Mouse (Mus musculus): ENCODE data around the gene Sass6. TPM values are rescaled to one million over a fixed set of nuclear protein-coding genes. Genes with fewer than 3 reads are reported as not detected.

Gene Sass6
- polyA plus RNA-seq, 1 experiment from 2014 or later, result 30.5 TPM

- H3K4me1 ChIP-seq (ENCODE audit: insufficient read depth), result no peaks in the 10 kb centered on the region
- no peaks in the 10 kb centered on the region for H3K9me3 ChIP-seq (ENCODE audit: low read depth, low read length)
- 76% methylated on average over 9 of the region's 9 CpGs for WGBS
- peaks cover 18% of the 10 kb centered on the region; the same call in 1 of the 2 replicates for H3K36me3 ChIP-seq (ENCODE audit: insufficient read depth)
- no peak overlapping the region for H3K4me2 ChIP-seq
- H3K27me3 ChIP-seq (ENCODE audit: insufficient read depth, low read length), result no peaks in the 10 kb centered on the region
- no peak overlapping the region for H3K27ac ChIP-seq (ENCODE audit: low read depth)
- no peak for TF ChIP-seq CTCF (IDR thresholded peaks at IDR 0.05; ENCODE audit: low read depth)
- no peak for ATAC-seq (ENCODE audit: insufficient read depth)
- DNase-seq, result no peak
- H3K4me3 ChIP-seq (ENCODE audit: low read depth, low read length), result no peak overlapping the region
- no peak overlapping the region for H3K9ac ChIP-seq
These were observed 9.8 kb downstream of the Sass6 start for GRCm38 (mm10) chr3:116604570-116604969.

GRCm38 (mm10) chr3:116614295-116614892 lies 19.6 kb downstream of the Sass6 start, which contains the start of gene Trmt13:
Gene Trmt13 (minus strand): TSS chr3:116614587.
- H3K9me3 ChIP-seq (ENCODE audit: low read depth, low read length), result no peaks in the 10 kb centered on the region
- ATAC-seq (ENCODE audit: insufficient read depth) (peak; percentile 60), DNase-seq (peak; percentile 22)
- no peak within 1 kb of the TSS for H3K27ac ChIP-seq (ENCODE audit: low read depth)
- H3K27me3 ChIP-seq (ENCODE audit: insufficient read depth, low read length), result no peaks in the 10 kb centered on the region
- H3K36me3 ChIP-seq (ENCODE audit: insufficient read depth), result peaks cover 53% of the 10 kb centered on the region
- WGBS, result 57% methylated on average over 10 of the region's 10 CpGs
- H3K4me3 ChIP-seq (ENCODE audit: low read depth, low read length), result no peak within 1 kb of the TSS
- H3K4me2 ChIP-seq, result no peak within 1 kb of the TSS
- no peaks in the 10 kb centered on the region for H3K4me1 ChIP-seq (ENCODE audit: insufficient read depth)
- no peak for TF ChIP-seq CTCF (IDR thresholded peaks at IDR 0.05; ENCODE audit: low read depth)
- H3K9ac ChIP-seq, result no peak within 1 kb of the TSS

GRCm38 (mm10) chr3:116615318-116616068 lies 20.7 kb downstream of the Sass6 start:
- Histone ChIP-seq H3K9ac (no peak overlapping the region), H3K4me1 (ENCODE audit: insufficient read depth) (no peaks in the 10 kb centered on the region), H3K4me2 (no peak overlapping the region), H3K9me3 (ENCODE audit: low read depth, low read length) (no peaks in the 10 kb centered on the region), H3K36me3 (ENCODE audit: insufficient read depth) (peaks cover 56% of the 10 kb centered on the region), H3K27ac (ENCODE audit: low read depth) (no peak overlapping the region), H3K4me3 (ENCODE audit: low read depth, low read length) (no peak overlapping the region), H3K27me3 (ENCODE audit: insufficient read depth, low read length) (no peaks in the 10 kb centered on the region)
- WGBS, result 84% methylated on average over 8 of the region's 8 CpGs
- no peak for DNase-seq
- no peak for TF ChIP-seq CTCF (IDR thresholded peaks at IDR 0.05; ENCODE audit: low read depth)
- ATAC-seq (ENCODE audit: insufficient read depth), result no peak

- ATAC-seq (ENCODE audit: insufficient read depth), result no peak
These were observed 24.1 kb downstream of the Sass6 start for GRCm38 (mm10) chr3:116618855-116619254.

GRCm38 (mm10) chr3:116620636-116621370 lies 26.0 kb downstream of the Sass6 start:
- Histone ChIP-seq H3K4me1 (ENCODE audit: insufficient read depth) (no peaks in the 10 kb centered on the region), H3K36me3 (ENCODE audit: insufficient read depth) (peaks cover 50% of the 10 kb centered on the region), H3K4me3 (ENCODE audit: low read depth, low read length) (no peak overlapping the region), H3K27ac (ENCODE audit: low read depth) (no peak overlapping the region), H3K9me3 (ENCODE audit: low read depth, low read length) (no peaks in the 10 kb centered on the region), H3K9ac (no peak overlapping the region), H3K4me2 (no peak overlapping the region), H3K27me3 (ENCODE audit: insufficient read depth, low read length) (no peaks in the 10 kb centered on the region)
- no peak for ATAC-seq (ENCODE audit: insufficient read depth)
- no peak for TF ChIP-seq CTCF (IDR thresholded peaks at IDR 0.05; ENCODE audit: low read depth)
- DNase-seq, result no peak
- 88% methylated on average over 7 of the region's 7 CpGs for WGBS

More at GRCm38 (mm10) chr3:116618855-116619254, 24.1 kb downstream of the Sass6 start:
- no peaks in the 10 kb centered on the region for H3K9me3 ChIP-seq (ENCODE audit: low read depth, low read length)
- no peak overlapping the region for H3K4me3 ChIP-seq (ENCODE audit: low read depth, low read length)
- no peaks in the 10 kb centered on the region for H3K4me1 ChIP-seq (ENCODE audit: insufficient read depth)
- TF ChIP-seq CTCF (IDR thresholded peaks at IDR 0.05; ENCODE audit: low read depth), result no peak
- peaks cover 66% of the 10 kb centered on the region for H3K36me3 ChIP-seq (ENCODE audit: insufficient read depth)
- 67% methylated on average over 6 of the region's 6 CpGs for WGBS
- no peaks in the 10 kb centered on the region for H3K27me3 ChIP-seq (ENCODE audit: insufficient read depth, low read length)
- no peak overlapping the region for H3K27ac ChIP-seq (ENCODE audit: low read depth)
- DNase-seq, result no peak
- no peak overlapping the region for H3K4me2 ChIP-seq
- no peak overlapping the region for H3K9ac ChIP-seq

GRCm38 (mm10) chr3:116622641-116623040 lies 27.9 kb downstream of the Sass6 start:
- H3K27me3 ChIP-seq (ENCODE audit: insufficient read depth, low read length), result no peaks in the 10 kb centered on the region
- no peak overlapping the region for H3K27ac ChIP-seq (ENCODE audit: low read depth)
- DNase-seq (no peak), ATAC-seq (ENCODE audit: insufficient read depth) (no peak)
- H3K4me1 ChIP-seq (ENCODE audit: insufficient read depth), result no peaks in the 10 kb centered on the region
- H3K36me3 ChIP-seq (ENCODE audit: insufficient read depth), result peaks cover 53% of the 10 kb centered on the region
- no peaks in the 10 kb centered on the region for H3K9me3 ChIP-seq (ENCODE audit: low read depth, low read length)
- no peak overlapping the region for H3K9ac ChIP-seq
- H3K4me3 ChIP-seq (ENCODE audit: low read depth, low read length), result no peak overlapping the region
- no peak overlapping the region for H3K4me2 ChIP-seq
- WGBS, result 92% methylated on average over 7 of the region's 7 CpGs
- TF ChIP-seq CTCF (IDR thresholded peaks at IDR 0.05; ENCODE audit: low read depth), result no peak

- H3K4me1 ChIP-seq (ENCODE audit: insufficient read depth), result no peaks in the 10 kb centered on the region
- no peak overlapping the region for H3K4me3 ChIP-seq (ENCODE audit: low read depth, low read length)
- no peak overlapping the region for H3K4me2 ChIP-seq
- ATAC-seq (ENCODE audit: insufficient read depth) (no peak), DNase-seq (no peak)
- H3K9ac ChIP-seq, result no peak overlapping the region
- no peaks in the 10 kb centered on the region for H3K9me3 ChIP-seq (ENCODE audit: low read depth, low read length)
- peaks cover 76% of the 10 kb centered on the region for H3K36me3 ChIP-seq (ENCODE audit: insufficient read depth)
- no peak overlapping the region for H3K27ac ChIP-seq (ENCODE audit: low read depth)
- WGBS, result 74% methylated on average over 1 of the region's 1 CpGs
- no peak for TF ChIP-seq CTCF (IDR thresholded peaks at IDR 0.05; ENCODE audit: low read depth)
- H3K27me3 ChIP-seq (ENCODE audit: insufficient read depth, low read length), result no peaks in the 10 kb centered on the region
These were observed 36.7 kb downstream of the Sass6 start for GRCm38 (mm10) chr3:116631459-116631858.

All from lung, embryonic 14.5 days (tissue).